Mouse (Mus musculus): Measurements from ENCODE around the gene Sec1.

Gene Sec1

DNA sequence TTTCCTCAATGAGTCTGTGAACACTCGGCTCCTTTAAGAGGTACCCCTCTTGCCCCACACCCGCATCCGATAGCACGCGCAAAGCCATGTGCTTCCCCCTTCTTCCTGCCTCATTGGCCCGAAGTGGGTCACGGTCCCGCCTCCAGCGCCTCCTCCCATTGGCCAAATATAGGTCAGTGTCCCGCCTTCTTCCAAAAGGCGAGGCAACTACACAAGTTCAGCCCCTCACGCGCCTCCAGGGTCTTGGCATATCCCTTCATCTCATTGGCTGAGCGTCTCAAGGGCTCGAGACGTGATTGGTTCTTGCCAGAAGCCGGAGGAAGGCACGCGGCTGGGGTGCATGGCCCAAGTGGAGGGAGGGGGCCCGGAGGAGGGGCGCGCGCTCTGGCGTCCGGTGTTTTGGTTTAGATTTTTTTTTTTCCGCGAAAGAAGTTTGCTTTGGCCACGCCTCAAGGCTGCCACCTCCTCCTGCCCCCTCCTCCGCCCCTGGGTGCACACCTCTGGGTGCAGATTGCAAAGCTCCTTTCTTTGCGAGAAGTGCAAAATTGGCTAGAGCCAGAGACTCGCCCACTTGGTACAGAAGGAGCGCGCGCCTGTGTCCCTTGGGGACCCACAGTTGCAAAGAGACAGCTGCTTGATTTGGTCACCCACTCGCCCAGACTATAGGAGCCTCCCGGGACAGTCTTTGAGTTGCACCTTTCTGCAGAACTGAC is 10.7 kb upstream of the Sec1 start, which contains the start of gene Dbp:
Gene Dbp (plus strand): TSS at position 359 of the 713 bp plus-strand sequence.
- peak; percentile 97 for DNase-seq (ENCODE audit: low spot score)

DNA sequence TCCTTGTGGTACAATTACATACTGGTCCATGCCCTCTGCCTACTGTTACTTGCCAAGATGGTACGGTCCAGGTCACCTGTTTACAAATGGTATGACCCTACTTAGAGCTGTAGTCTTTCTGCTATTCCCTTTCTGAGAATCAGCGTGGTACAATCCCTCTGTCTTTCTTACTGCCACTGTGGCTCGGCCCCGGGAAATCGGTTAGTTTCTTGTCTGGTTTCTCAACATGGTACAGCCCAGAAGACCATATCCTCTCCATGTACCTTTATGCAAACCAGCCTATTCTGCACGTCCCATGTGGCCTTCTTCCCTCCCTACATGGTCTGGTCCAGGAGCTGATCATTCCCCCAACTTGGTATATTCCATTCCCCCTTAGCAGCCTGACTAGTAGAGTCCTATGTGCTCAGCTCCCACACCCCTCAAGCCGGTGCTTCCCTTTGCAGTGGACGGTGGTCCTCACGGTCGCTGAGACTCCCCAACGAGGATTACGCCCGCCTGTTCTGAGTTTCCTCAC is 9.9 kb upstream of the Sec1 start:
- peak; percentile 84 for DNase-seq (ENCODE audit: low spot score)

DNA sequence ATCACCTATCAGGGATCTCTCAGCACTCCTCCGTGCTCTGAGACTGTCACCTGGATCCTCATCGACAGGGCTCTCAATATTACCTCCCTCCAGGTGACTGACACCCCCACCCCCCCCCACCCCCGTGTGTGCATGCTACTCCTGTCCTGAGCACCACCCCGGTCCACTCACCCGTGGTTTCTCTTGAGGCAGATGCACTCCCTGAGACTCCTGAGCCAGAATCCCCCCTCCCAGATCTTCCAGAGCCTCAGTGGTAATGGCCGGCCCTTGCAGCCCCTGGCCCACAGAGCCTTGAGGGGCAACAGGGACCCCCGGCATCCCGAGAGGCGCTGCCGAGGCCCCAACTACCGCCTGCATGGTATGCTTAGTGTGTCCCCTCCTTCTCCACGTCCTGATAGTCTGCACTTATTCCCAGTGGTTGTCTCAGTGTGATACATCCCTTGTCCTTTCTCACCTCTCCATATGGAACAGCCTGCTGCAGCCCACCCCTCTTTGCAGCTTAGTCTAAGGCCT is 9.4 kb upstream of the Sec1 start:
- DNase-seq (ENCODE audit: low spot score) = no peak

DNA sequence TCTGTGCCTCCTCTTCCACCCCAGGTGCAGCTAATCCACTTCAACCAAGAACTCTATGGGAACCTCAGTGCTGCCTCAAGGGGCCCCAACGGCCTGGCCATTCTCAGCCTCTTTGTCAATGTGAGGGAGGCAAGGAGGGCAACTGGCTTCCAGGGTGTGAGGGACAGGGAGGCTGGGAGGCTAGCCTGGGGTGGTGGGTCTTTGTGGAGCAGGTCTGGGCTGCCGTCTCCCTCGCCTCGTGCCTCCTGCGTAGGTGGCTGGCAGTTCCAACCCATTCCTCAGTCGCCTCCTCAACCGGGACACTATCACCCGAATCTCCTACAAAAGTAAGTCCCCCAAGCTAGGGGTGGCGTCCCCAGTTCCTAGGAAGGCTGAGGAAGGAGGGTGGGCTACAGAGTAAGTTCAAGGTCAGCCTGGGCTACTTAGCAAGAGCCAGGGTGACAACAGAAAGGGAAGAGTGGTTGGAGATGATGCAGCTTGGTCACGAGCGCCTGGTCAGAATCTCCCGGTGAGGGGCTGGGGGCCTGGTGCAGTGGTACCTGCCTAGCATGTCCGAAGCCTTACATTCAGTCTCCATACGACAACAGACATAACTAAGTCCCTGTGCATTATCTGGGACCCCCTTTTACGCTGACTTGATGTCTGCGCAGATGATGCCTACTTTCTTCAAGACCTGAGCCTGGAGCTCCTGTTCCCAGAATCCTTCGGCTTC is 8.8 kb upstream of the Sec1 start:
- DNase-seq (ENCODE audit: low spot score) = no peak

DNA sequence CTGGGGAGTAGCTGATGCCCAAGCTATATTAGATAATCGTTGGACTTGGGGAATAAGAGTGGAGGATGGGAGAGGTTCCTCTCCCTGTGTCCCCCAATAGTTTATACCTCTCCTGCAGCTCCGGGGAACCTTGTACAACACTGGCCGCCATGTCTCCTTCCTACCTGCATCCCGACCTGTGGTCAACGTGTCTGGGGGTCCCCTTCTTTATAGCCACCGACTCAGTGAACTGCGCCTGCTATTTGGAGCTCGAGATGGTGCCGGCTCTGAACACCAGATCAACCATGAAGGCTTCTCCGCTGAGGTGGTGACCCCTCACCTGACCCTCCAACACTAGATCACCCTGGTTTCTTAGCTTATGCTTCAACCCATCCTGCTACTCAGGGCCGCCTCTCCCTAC is 8.1 kb upstream of the Sec1 start:
- no peak for DNase-seq (ENCODE audit: low spot score)

DNA sequence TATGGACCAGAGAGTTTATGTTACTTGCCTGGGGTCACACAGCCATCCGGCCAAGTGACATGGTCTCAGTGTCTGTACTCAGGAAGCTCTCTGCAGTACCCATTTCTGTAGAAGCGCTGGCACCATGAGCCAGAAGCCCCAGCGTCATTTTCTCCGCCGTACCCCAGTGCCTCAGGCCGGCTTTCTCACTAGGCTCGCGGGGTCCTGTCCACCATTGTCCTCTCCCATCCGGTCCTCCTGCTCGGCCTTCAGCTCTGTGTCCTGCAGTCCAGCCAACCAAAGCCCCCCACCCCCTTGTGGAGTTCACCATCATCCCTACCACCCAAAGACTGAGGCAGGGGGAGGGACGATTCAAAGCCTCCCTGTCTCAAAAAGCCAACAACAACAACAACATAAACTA is 7.4 kb upstream of the Sec1 start:
- no peak for DNase-seq (ENCODE audit: low spot score)

DNA sequence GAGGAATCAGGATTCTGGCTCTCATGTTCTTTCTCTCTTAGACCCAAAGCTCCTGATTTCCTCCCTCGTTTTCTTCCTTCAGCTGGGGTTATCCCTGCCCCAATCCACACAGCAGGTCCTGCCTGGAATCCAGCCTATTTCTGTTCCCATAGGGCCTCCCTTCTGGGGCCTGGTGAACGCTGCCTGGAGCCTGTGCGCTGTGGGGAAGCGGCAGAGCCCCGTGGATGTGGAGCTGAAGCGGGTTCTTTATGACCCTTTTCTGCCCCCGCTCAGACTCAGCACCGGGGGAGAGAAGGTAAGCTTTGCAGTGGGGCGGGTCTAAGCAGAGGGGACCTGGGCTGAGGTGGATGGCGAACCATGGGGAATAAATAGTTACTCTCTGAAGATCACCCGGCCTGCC is 6.9 kb upstream of the Sec1 start:
- peak; percentile 71 for DNase-seq (ENCODE audit: low spot score)

DNA sequence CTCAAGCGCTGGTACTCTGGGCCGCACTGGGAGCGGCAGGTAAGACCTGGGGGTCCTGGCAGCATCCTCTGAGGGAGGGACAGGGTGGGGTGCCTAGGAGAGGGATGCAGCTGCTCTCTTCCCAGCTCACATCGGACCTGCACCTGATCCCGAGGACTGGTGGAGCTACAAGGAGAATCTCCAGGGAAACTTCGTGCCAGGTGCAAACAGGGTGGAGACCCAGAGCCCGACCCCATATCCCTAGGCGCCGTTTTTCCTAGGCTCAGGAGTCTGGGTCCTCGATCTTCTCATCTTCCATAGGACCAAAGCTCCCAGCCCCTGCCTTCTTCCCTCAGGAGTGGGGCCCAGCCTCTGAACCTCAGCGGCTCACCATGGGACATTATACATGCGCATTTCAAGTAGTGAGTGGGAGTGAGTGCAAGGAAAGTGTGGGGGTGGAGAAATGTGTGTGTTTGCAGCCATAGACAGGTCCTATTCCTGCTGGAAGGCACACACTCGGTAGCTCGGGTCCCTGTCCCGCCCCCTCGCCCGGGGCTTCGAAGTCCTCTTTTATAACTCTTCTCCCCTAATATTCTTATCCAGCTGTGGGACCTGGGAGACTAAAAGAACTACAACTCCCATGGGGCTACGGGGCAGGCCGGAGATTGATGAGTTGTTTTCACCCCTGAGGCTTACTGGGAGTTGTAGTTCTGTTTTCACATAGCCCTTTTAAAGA is 6.3 kb upstream of the Sec1 start:
- peak; percentile 88 for DNase-seq (ENCODE audit: low spot score)

DNA sequence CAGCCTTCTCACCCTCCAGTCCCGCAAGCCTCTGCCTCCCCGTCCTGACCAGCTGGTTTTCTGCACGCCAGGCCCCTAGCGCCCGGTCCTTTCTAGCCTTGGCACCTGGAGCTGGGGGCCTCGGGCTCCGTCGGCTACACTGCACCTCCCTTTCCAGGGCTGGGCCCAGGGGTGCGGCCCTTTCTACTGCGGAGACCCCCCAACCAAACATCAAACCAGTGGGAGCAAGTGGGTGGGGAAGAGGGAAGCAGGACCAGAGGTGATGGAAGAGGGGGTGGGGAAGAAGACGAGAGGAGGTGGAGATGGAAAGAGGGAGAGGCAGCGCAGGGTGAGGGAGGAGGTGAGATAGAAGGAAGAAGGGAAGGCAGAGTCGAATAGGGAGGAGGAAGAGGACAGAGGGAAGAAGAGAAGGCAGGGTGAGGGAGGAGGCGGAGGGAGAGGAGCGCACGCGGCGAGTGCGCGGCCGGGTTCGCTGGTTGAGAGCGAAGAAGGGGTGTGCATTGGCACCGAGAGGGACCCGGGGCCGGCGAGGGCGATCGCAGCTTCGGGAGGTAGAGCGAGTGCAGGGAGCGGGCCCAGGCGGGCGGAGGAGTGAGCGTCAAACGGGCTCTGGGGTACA is 5.4 kb upstream of the Sec1 start, which contains the start of gene Car11:
Gene Car11 (plus strand): TSS at position 321 of the 619 bp plus-strand sequence.
- DNase-seq (ENCODE audit: low spot score) = no peak

DNA sequence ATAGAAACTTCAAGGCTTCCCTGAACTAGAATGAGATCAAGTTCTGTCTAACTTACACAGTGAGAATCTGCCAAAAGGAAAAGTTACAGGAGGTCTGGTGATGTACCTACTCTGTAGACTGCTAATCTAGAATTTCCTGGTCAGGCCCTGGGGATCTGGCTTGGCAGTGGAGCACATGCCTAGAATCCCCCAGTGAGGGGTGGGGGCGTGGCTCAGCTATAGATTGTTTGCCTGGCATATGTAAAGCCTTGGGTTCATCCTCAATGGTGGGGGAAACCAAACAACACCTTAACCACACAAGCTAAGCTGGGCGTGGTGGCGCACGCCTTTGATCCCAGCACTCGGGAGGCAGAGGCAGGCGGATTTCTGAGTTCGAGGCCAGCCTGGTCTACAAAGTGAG is 3.7 kb upstream of the Sec1 start:
- no peak for DNase-seq (ENCODE audit: low spot score)

DNA sequence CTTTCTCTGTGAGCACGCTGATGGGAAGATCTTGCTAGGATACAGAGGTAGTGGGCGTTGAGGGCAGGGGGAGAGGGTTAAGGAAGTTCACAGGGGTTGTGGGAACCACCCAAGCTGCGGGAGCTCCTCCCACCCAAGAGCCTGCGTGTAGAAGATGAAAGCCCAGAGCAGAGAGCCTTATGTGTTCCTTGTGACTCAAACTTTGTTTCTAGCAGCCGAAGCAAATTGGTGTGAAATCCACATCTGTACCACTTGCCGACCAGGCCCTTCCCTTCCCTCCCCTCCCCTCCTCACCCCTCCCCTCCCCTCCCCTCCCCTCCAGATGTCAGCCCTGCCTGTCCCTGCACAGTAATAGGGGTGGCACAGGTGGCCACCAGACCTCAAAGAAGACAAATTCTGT is 896 bp upstream of the Sec1 start:
- no peak for DNase-seq (ENCODE audit: low spot score)

DNA sequence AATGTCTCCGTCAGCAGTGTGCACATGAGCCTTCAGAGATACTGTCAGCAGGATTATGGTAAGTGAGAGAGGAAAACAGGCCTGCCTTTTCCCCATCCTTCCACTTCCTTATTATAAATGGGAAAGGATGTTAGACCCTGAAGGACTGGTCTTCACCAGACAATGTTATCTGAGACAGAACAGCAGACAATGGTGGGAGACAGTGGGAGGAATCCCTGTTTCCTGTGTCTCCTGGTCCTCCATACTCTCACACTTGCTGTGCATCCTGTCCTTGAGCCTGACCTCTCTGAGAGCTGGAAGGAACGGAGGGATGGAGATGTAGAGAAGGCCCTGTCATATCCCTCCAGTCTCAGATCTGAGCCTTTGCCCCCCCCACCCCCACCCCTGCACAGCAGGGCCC is 1.8 kb downstream of the Sec1 start:
- DNase-seq (ENCODE audit: low spot score) = no peak

DNA sequence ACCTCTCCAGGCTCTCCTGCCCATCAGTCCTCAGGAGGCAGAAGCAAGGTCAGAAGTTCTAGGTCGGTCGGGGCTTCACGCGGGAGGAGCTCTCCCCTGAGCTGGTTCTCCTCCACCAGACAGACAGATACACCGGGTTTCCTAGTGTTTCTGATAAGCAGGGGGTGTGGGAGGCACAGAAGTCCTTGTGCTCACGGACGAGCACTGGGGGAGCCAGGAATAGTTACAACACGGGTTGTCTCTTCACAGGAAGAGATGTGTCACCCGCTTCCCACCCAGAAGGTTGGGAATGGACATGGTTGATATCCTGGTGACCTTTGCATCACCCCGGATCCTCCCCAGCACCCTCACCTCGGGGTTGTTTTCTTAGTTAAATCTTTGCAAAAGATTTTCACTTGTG is 4.4 kb downstream of the Sec1 start:
- no peak for DNase-seq (ENCODE audit: low spot score)

DNA sequence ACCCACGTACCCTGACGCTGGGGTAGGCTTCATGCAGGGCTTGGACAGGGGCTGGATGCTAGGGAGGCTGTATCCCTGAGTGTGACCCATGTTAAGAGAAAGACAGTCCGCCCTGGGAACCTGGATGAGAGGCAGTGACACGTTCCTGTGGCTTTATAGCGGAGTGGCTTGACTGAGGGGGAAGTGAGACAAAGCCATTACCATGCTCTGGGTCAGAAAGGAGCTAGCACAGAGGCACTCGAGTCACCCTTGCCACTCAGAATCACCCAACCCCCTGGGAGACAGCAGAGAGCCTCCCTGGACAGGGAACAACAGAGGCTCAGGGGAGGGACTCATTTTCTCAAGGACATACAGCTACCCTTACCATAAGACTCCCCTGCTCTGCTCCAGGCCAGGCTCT is 5.1 kb downstream of the Sec1 start:
- no peak for DNase-seq (ENCODE audit: low spot score)

DNA sequence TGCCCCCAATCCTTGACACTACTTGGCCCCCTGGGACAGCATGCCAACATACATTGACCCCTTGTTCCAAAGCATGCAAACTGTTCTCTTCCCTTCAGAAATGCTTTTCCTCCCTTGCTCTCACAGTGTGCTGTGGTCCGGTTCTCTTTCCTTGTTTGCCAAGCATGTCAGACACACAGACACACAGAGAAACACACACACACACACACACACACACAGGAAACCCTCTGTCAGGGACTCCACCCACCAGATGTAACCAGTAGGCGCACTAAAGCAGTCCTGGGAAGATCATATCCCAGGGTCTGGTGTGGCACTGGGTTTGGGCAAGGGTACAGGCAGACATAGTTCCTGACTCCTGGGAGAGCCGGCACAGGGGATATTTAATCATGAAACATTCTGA is 7.4 kb downstream of the Sec1 start:
- DNase-seq (ENCODE audit: low spot score) = no peak

DNA sequence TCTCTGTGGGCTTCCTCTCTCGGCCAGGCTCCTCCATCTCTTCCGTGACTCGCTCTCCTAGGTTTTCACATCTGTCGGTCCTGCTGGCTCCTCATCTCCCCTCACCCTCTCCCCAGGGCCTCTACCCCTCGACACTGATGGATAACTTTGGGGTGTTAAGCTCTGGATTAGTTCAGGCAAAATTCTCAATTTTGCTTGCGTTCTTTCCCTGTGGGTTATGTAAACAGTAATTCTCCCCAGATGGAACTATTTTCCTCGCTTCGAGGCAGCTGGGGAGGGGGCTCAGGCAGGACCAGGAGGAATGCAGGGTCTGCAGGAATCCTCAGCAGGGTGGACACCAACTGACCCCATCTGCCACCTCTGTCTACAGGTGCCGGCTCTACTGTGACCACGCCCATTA is 8.4 kb downstream of the Sec1 start:
- no peak for DNase-seq (ENCODE audit: low spot score)

DNA sequence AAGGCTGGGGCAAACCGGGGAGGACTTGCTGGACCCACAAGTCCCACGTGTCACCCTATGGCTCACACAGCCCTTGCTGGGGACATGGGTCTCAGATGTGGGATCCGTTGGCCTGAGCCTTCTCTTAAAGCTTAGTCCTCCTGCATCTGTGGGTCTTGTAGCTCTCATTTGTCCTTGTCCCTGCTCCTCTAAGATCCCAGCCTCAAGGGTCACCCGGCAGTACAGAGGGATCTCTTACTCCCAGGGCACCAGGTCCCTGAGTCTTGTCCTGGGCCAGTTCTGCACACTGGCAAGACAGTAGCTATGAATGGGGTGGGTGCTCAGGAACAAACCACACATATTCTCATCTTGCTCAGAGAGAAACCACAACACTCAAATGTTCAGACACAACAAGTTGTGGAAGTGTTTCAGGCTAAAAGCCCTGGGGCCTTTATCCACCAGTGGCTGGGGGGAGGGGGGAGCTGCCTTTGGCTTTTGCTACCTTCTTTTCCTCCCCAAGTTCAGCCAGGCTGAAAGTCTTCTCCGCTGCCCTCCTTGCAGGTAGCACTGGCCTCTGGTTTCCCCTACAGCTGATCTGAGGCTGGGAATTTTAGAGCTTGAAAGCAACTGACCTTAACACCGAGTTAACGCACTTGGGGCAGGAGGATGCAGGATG is 10.7 kb downstream of the Sec1 start, which contains the start of gene Ntn5:
Gene Ntn5 (plus strand): TSS at position 627 of the 655 bp plus-strand sequence.
- DNase-seq (ENCODE audit: low spot score) = no peak

DNA sequence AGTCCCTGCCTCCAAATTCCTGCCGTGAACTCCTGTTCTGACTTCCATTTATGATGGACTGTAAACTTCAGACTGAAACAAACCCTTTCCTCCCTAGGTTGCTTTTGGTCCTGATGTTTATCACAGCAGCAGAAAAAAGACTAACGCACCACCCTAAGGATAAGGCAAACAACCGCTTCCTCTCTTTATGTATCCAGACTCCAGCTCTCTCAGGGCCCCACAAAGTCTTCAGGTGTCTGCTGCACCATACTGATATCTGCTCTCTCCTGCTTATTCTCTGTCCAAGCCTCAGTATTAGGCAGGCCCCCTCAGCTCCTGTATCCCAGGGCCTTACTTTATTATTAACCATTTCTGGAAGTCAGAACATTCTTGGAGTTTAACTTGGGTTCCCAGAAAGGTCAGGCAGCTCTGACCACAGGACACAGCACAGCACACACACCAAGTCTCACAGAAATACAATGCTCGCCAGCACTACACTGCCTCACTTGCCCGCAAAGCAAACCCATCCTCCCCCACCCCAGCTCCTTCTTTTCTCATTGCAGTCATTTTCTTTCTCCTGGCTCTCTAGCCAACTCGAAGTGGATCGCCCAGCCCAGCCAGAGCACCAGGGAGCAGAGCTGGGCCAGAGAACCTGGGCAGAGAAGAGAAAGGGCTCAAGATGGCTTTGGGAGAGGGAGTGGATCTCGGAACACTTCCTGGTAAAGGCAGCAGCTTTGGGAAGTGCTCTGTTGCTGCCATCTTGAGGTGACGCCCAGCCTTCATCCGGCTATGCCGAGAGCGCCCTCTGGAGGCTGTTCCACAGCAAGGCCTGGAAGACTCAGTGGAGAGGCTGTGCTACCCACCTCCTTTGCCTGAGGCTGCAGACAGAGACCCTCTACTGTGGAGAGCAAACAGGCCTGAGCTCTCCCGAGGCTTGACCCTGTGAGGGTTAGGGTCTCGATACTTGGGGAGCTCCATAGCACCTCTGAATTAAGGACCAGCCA is 11.8 kb downstream of the Sec1 start:
- peak; percentile 88 for DNase-seq (ENCODE audit: low spot score)

DNA sequence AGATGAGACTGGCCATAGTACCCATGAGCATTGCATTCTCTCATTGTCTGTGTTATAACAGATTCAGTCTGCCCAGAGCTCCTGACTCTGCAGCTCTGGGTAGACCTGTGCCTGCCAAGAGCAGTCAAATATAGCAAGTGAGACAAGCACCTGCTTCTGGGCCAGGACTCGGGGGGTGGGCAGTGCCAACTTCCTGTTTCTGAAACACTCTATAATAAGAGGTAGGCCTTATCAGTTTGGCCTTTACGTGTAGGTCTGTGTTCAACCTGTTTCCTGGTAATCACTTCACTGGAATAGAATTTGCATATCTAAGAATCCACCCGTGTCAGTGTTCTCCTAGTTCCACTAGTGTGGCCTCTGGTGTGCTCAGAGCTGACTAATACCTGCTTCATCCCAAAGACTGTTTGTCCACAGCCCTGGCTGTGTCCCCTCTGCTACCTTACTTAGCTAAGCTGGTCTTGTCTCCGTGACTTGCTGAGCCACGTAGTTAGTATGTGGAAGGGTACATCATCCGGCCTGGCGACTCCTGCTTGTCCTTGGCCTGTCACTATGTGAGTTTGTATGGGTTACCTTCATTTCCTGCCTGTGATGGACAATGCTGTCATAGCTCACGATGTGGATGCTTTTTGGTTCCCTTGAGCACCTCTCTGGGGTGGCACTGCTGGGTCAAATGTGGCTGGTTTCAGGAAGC is 13.0 kb downstream of the Sec1 start:
- DNase-seq (ENCODE audit: low spot score) = no peak
